Mouse (Mus musculus): ENCODE data around the gene Sema3a.

DNA sequence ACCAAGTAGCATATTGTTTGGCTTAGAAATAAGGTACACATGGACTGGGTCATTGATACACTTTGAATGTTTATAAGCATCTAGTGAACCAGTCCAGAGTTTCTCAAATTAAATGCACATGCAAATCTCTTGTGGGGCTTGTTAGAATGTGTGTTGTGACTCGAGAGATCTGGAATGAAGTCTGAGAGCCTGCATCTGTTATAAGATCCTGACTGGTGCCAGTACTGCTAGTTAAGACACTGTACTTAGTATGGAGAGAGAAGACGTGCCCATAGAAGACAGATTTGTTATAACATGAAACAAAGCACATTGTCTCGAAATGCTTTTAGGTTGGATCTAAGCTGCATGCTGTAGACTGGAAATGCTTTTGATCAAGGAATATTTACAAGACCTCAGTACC, 511.0 kb downstream of the Sema3a start:
- no peak for TF ChIP-seq CTCF (IDR thresholded peaks at IDR 0.05; ENCODE audit: low read depth, low read length)
- no peak for TF ChIP-seq EP300 (IDR thresholded peaks at IDR 0.05; ENCODE audit: insufficient read depth, low read depth, low read length)
- no peak for TF ChIP-seq POLR2A (IDR thresholded peaks at IDR 0.05; ENCODE audit: insufficient read depth, low read length)

All from ES-Bruce4 (cell line).